Mouse (Mus musculus) urinary bladder, adult 18-20 months (tissue): ENCODE results near the gene Psmb1.
"Not testable (repeated sequence)": the region's sequence is repeated elsewhere in the genome, so short reads cannot be mapped to it uniquely, and the experiment has no call there.

Source experiments
- DNase-seq, 2 experiments: peaks; one replicate each; pipeline ENCODE4 v3.0.0; 2022; ENCODE audit warnings: low spot score in 2 of 2, mixed read lengths in 2 of 2

Psmb1 gene

GRCm38 (mm10) chr17:15461921-15462495 is 37.5 kb downstream of the Psmb1 start:
- no peak for DNase-seq

GRCm38 (mm10) chr17:15459761-15460160 is 39.8 kb downstream of the Psmb1 start:
- DNase-seq = no peak

- no peak for DNase-seq
Observed at GRCm38 (mm10) chr17:15456595-15456994, 43.0 kb downstream of the Psmb1 start.

GRCm38 (mm10) chr17:15455203-15455602 is 44.3 kb downstream of the Psmb1 start:
- no peak for DNase-seq

GRCm38 (mm10) chr17:15449606-15450005 is 49.9 kb downstream of the Psmb1 start:
- DNase-seq = no peak

- not testable (repeated sequence) for DNase-seq
Observed at GRCm38 (mm10) chr17:15449144-15449543, 50.4 kb downstream of the Psmb1 start.

- no peak for DNase-seq
Observed at GRCm38 (mm10) chr17:15447831-15448230, 51.7 kb downstream of the Psmb1 start.

GRCm38 (mm10) chr17:15445421-15445820 is 54.1 kb downstream of the Psmb1 start:
- DNase-seq = no peak

- DNase-seq = no peak
Observed at GRCm38 (mm10) chr17:15440463-15441121, 59.0 kb downstream of the Psmb1 start.

- DNase-seq = no peak
Observed at GRCm38 (mm10) chr17:15440067-15440462, 59.5 kb downstream of the Psmb1 start.

GRCm38 (mm10) chr17:15434748-15435147 is 64.8 kb downstream of the Psmb1 start:
- no peak for DNase-seq

- DNase-seq = no peak
Observed at GRCm38 (mm10) chr17:15432036-15432435, 67.5 kb downstream of the Psmb1 start.

GRCm38 (mm10) chr17:15431551-15431950 is 68.0 kb downstream of the Psmb1 start:
- DNase-seq = no peak

- DNase-seq = no peak
Observed at GRCm38 (mm10) chr17:15431021-15431514, 68.5 kb downstream of the Psmb1 start.

GRCm38 (mm10) chr17:15429937-15430336 is 69.6 kb downstream of the Psmb1 start:
- DNase-seq = no peak

GRCm38 (mm10) chr17:15429451-15429850 is 70.1 kb downstream of the Psmb1 start:
- DNase-seq = no peak

- no peak for DNase-seq
Observed at GRCm38 (mm10) chr17:15425931-15426330, 73.6 kb downstream of the Psmb1 start.
